Mouse (Mus musculus): ENCODE measurements around the gene Gpr107. TPM values are rescaled to one million over a fixed set of nuclear protein-coding genes. Genes with fewer than 3 reads are reported as not detected.

The Gpr107 gene
- polyA plus RNA-seq, 1 experiment = 28.7 TPM

- Histone ChIP-seq H3K79me2 (ENCODE audit: control insufficient read depth, insufficient read depth) (peaks cover 31% of the 10 kb centered on the region), H3K4me3 (ENCODE audit: insufficient read depth, poor library complexity, severe bottlenecking) (no peak overlapping the region), H3K36me3 (ENCODE audit: control insufficient read depth, insufficient read depth) (no peaks in the 10 kb centered on the region), H3K27me3 (ENCODE audit: control insufficient read depth, insufficient read depth, insufficient read length) (no peaks in the 10 kb centered on the region), H3K79me3 (ENCODE audit: low read depth) (peaks cover 10% of the 10 kb centered on the region), H3ac (ENCODE audit: control insufficient read depth, insufficient read length, low read depth) (no peak overlapping the region)
- TF ChIP-seq MYOD1 (IDR thresholded peaks at IDR 0.05; ENCODE audit: control insufficient read depth, insufficient read length, low read depth) (no peak), MAX (IDR thresholded peaks at IDR 0.05) (no peak), MYOG (IDR thresholded peaks at IDR 0.05; ENCODE audit: control insufficient read depth, extremely low read depth, insufficient read length) (no peak), CTCF (IDR thresholded peaks at IDR 0.05; ENCODE audit: control insufficient read depth, insufficient read depth, insufficient read length) (no peak), FOSL1 (IDR thresholded peaks at IDR 0.05; ENCODE audit: insufficient read depth, low read length, poor library complexity, severe bottlenecking) (no peak), USF1 (IDR thresholded peaks at IDR 0.05; ENCODE audit: low read depth) (no peak), CEBPB (IDR thresholded peaks at IDR 0.05; ENCODE audit: low read depth) (no peak)
Measured at GRCm38 (mm10) chr2:31115943-31116731, 36.0 kb upstream of the Gpr107 start.

DNA sequence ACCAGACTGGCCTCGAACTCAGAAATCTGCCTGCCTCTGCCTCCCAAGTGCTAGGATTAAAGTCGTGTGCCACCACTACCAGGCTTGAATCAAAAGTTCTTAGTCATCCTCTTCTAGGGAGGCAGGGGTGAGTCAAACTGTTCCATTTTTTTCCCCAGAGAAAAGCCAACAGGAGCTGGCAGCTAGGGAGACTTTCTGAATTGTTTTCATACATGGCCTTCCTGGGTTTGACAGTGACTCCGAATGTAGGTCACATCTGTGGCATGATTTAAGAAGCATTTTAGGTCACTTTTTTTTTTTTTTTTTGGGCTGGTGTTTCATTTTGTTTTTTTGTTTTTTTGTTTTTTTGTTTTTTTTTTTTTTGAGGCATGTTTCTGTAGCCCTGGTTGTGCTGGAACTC, 33.9 kb upstream of the Gpr107 start:
- Histone ChIP-seq H3K36me3 (ENCODE audit: control insufficient read depth, insufficient read depth) (peaks cover 3% of the 10 kb centered on the region), H3K79me3 (ENCODE audit: low read depth) (peaks cover 12% of the 10 kb centered on the region), H3K4me3 (ENCODE audit: insufficient read depth, poor library complexity, severe bottlenecking) (no peak overlapping the region), H3K79me2 (ENCODE audit: control insufficient read depth, insufficient read depth) (peaks cover 35% of the 10 kb centered on the region), H3ac (ENCODE audit: control insufficient read depth, insufficient read length, low read depth) (no peak overlapping the region), H3K27me3 (ENCODE audit: control insufficient read depth, insufficient read depth, insufficient read length) (no peaks in the 10 kb centered on the region)
- TF ChIP-seq USF1 (IDR thresholded peaks at IDR 0.05; ENCODE audit: low read depth) (no peak), MYOG (IDR thresholded peaks at IDR 0.05; ENCODE audit: control insufficient read depth, extremely low read depth, insufficient read length) (no peak), MAX (IDR thresholded peaks at IDR 0.05) (no peak), CTCF (IDR thresholded peaks at IDR 0.05; ENCODE audit: control insufficient read depth, insufficient read depth, insufficient read length) (no peak), MYOD1 (IDR thresholded peaks at IDR 0.05; ENCODE audit: control insufficient read depth, insufficient read length, low read depth) (no peak), CEBPB (IDR thresholded peaks at IDR 0.05; ENCODE audit: low read depth) (no peak), FOSL1 (IDR thresholded peaks at IDR 0.05; ENCODE audit: insufficient read depth, low read length, poor library complexity, severe bottlenecking) (no peak)

DNA sequence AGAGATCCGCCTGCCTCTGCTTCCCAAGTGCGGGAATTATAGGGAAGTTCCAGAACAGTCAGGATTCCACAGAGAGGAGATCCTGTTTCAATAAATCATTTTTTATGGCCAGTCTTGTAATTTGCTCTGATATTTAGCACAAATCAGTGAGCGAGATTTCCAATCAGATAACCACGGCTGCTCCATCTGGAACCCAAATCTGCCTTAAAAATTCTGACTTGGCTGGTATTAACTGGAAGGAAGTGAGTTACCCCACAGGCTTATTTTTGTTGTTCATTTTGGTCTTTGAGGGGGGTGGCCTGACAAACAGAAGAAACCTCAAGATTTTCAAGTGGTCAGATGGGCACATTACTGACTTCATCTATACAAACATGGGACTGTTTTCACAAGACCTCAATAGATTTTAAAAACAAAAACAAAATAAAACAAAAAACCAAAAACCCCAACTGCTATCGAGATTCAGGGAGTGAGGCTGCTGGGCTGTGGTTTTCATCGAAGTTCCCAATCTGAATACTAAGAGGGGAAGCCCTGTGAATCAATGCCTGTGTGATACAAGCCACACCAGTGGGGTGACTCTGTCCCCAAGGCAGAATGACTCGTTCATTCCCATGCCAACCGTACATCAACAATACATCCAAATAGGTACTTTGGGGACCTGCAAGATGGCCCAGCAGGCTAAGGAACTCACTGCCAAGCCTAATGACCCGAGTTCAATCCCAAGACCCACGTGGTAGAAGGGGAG, 33.3 kb upstream of the Gpr107 start:
- Histone ChIP-seq H3ac (ENCODE audit: control insufficient read depth, insufficient read length, low read depth) (no peak overlapping the region), H3K79me2 (ENCODE audit: control insufficient read depth, insufficient read depth) (peaks cover 41% of the 10 kb centered on the region), H3K36me3 (ENCODE audit: control insufficient read depth, insufficient read depth) (peaks cover 3% of the 10 kb centered on the region), H3K27me3 (ENCODE audit: control insufficient read depth, insufficient read depth, insufficient read length) (no peaks in the 10 kb centered on the region), H3K4me3 (ENCODE audit: insufficient read depth, poor library complexity, severe bottlenecking) (no peak overlapping the region), H3K79me3 (ENCODE audit: low read depth) (peaks cover 14% of the 10 kb centered on the region)
- TF ChIP-seq CTCF (IDR thresholded peaks at IDR 0.05; ENCODE audit: control insufficient read depth, insufficient read depth, insufficient read length) (no peak), FOSL1 (IDR thresholded peaks at IDR 0.05; ENCODE audit: insufficient read depth, low read length, poor library complexity, severe bottlenecking) (no peak), MAX (IDR thresholded peaks at IDR 0.05) (no peak), MYOG (IDR thresholded peaks at IDR 0.05; ENCODE audit: control insufficient read depth, extremely low read depth, insufficient read length) (no peak), MYOD1 (IDR thresholded peaks at IDR 0.05; ENCODE audit: control insufficient read depth, insufficient read length, low read depth) (no peak), USF1 (IDR thresholded peaks at IDR 0.05; ENCODE audit: low read depth) (no peak), CEBPB (IDR thresholded peaks at IDR 0.05; ENCODE audit: low read depth) (no peak)

DNA sequence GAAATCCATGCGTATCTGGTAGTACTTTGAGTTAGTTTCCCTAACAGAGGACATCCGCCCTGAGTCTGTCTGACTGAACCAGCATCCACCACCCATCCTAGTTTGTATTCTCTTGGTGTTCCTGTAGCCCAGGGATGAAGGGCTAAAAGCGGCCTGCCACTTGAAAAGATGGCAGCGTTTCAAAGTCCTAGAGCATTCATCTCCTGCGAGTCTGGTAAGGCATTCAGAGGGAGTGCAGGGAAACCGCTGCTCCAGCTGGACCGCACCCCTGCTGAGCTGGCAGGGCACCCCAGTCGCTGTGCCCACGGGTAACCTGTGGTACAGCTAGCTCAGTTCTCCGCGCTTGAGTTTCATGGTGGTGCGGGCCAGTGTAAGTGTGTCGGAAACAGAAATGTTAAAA, 32.3 kb upstream of the Gpr107 start:
- Histone ChIP-seq H3K27me3 (ENCODE audit: control insufficient read depth, insufficient read depth, insufficient read length) (no peaks in the 10 kb centered on the region), H3K4me3 (ENCODE audit: insufficient read depth, poor library complexity, severe bottlenecking) (no peak overlapping the region)
- no peak for TF ChIP-seq CEBPB (IDR thresholded peaks at IDR 0.05; ENCODE audit: low read depth)
- TF ChIP-seq CTCF (IDR thresholded peaks at IDR 0.05; ENCODE audit: control insufficient read depth, insufficient read depth, insufficient read length) = no peak
- TF ChIP-seq USF1 (IDR thresholded peaks at IDR 0.05; ENCODE audit: low read depth) = no peak
- TF ChIP-seq MYOD1 (IDR thresholded peaks at IDR 0.05; ENCODE audit: control insufficient read depth, insufficient read length, low read depth) = no peak
- no peak for TF ChIP-seq MAX (IDR thresholded peaks at IDR 0.05)
- TF ChIP-seq MYOG (IDR thresholded peaks at IDR 0.05; ENCODE audit: control insufficient read depth, extremely low read depth, insufficient read length) = no peak
- TF ChIP-seq FOSL1 (IDR thresholded peaks at IDR 0.05; ENCODE audit: insufficient read depth, low read length, poor library complexity, severe bottlenecking) = no peak

GRCm38 (mm10) chr2:31121131-31121693, 30.9 kb upstream of the Gpr107 start:
- Histone ChIP-seq H3K79me2 (ENCODE audit: control insufficient read depth, insufficient read depth) (peaks cover 40% of the 10 kb centered on the region), H3ac (ENCODE audit: control insufficient read depth, insufficient read length, low read depth) (no peak overlapping the region), H3K79me3 (ENCODE audit: low read depth) (peaks cover 15% of the 10 kb centered on the region), H3K4me3 (ENCODE audit: insufficient read depth, poor library complexity, severe bottlenecking) (no peak overlapping the region), H3K27me3 (ENCODE audit: control insufficient read depth, insufficient read depth, insufficient read length) (no peaks in the 10 kb centered on the region), H3K36me3 (ENCODE audit: control insufficient read depth, insufficient read depth) (peaks cover 3% of the 10 kb centered on the region)
- TF ChIP-seq CEBPB (IDR thresholded peaks at IDR 0.05; ENCODE audit: low read depth) = no peak
- TF ChIP-seq MAX (IDR thresholded peaks at IDR 0.05) = no peak
- TF ChIP-seq FOSL1 (IDR thresholded peaks at IDR 0.05; ENCODE audit: insufficient read depth, low read length, poor library complexity, severe bottlenecking) = no peak
- no peak for TF ChIP-seq MYOG (IDR thresholded peaks at IDR 0.05; ENCODE audit: control insufficient read depth, extremely low read depth, insufficient read length)
- no peak for TF ChIP-seq MYOD1 (IDR thresholded peaks at IDR 0.05; ENCODE audit: control insufficient read depth, insufficient read length, low read depth)

More for the DNA sequence above, 32.3 kb upstream of the Gpr107 start:
- peaks cover 39% of the 10 kb centered on the region for H3K79me2 ChIP-seq (ENCODE audit: control insufficient read depth, insufficient read depth)
- no peak overlapping the region for H3ac ChIP-seq (ENCODE audit: control insufficient read depth, insufficient read length, low read depth)
- H3K79me3 ChIP-seq (ENCODE audit: low read depth) = peaks cover 14% of the 10 kb centered on the region
- H3K36me3 ChIP-seq (ENCODE audit: control insufficient read depth, insufficient read depth) = peaks cover 3% of the 10 kb centered on the region

Data from C2C12 (cell line).